Mouse (Mus musculus): ENCODE data around the gene Mecom.

The Mecom gene

DNA sequence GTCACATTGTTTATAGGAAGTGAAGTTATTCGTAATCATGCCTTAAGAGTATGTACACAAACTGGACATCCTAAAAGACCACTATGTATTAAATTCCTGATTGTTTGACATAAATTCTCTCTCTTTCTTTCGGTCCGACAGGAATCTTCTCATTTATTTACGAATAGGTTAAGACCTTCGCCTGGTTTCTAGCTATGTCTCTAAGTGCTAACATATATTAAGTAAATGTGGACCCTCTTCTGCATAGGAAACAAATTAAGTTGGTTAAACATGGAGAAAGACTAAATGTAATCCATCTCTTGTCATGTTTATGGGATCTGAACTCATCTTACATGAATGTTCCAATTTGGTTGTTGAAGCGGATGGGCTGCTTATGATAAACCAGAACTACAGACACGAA is 487.8 kb downstream of the Mecom start:
- CTCF ChIA-PET = no interaction called here
- POLR2A ChIA-PET = no interaction called here

- ChIA-PET POLR2A (no interaction called here), CTCF (no interaction called here)
Measured at GRCm38 (mm10) chr3:30059615-30060014, 488.2 kb downstream of the Mecom start.

GRCm38 (mm10) chr3:30051287-30051686 is 496.5 kb downstream of the Mecom start:
- ChIA-PET POLR2A (interaction anchor here in 1 of 4 experiments (0.6 kb wide), 1 partner anchor 459 kb away, joined by 3 read pairs; no protein-coding TSS in a partner anchor), CTCF (no interaction called here)

- POLR2A ChIA-PET = interaction anchor here in 1 of 4 experiments (0.6 kb wide), 1 partner anchor 459 kb away, joined by 3 read pairs; no protein-coding TSS in a partner anchor
- CTCF ChIA-PET = no interaction called here
Measured at GRCm38 (mm10) chr3:30050795-30051194, 497.0 kb downstream of the Mecom start.

- POLR2A ChIA-PET = interaction anchor here in 1 of 4 experiments (1.2 kb wide), 1 partner anchor 10 kb away, joined by 4 read pairs; no protein-coding TSS in a partner anchor
Measured at GRCm38 (mm10) chr3:30048792-30049191, 499.0 kb downstream of the Mecom start.

GRCm38 (mm10) chr3:30048157-30048556 is 499.7 kb downstream of the Mecom start:
- CTCF ChIA-PET = no interaction called here
- POLR2A ChIA-PET = interaction anchor here in 1 of 4 experiments (1.2 kb wide), 1 partner anchor 11 kb away, joined by 4 read pairs; no protein-coding TSS in a partner anchor

More at GRCm38 (mm10) chr3:30048792-30049191, 499.0 kb downstream of the Mecom start:
- CTCF ChIA-PET = no interaction called here

GRCm38 (mm10) chr3:30043525-30043924 is 504.3 kb downstream of the Mecom start:
- ChIA-PET POLR2A (no interaction called here), CTCF (no interaction called here)

- ChIA-PET CTCF (interaction anchor here in 1 of 4 experiments (0.6 kb wide), 1 partner anchor 64 kb away, joined by 3 read pairs; no protein-coding TSS in a partner anchor), POLR2A (no interaction called here)
Measured at GRCm38 (mm10) chr3:30038545-30038944, 509.3 kb downstream of the Mecom start.

DNA sequence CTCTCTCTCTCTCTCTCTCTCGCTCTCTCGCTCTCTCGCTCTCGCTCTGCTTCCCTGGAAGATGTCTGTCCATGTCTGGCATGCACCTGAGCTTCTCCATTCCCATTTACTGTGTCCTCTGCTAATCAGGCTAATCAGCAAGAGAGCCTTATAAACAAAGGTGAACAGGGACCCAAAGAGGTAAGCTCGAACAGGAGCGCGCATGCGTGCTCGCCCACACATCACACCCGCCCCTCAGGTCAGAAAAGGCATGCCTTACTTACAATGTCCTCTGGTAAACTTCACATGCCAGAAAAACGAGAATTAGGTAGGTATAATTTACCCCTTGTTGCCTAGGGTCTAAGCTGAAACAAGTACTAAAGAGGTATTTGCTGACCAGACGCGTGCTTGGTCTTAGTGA is 527.8 kb downstream of the Mecom start:
- CTCF ChIA-PET = interaction anchor here in 2 of 4 experiments (0.7 kb wide), 2 partner anchors 33 to 388 kb away, joined by 3 to 8 read pairs; no protein-coding TSS in a partner anchor
- POLR2A ChIA-PET = interaction anchor here in 2 of 4 experiments (0.7 kb wide), 2 partner anchors 109 to 1042 kb away, joined by 3 to 4 read pairs; no protein-coding TSS in a partner anchor

- ChIA-PET CTCF (interaction anchor here in 1 of 4 experiments (0.7 kb wide), 1 partner anchor 387 kb away, joined by 8 read pairs; no protein-coding TSS in a partner anchor), POLR2A (interaction anchor here in 1 of 4 experiments (0.7 kb wide), 1 partner anchor 1042 kb away, joined by 4 read pairs; no protein-coding TSS in a partner anchor)
Measured at GRCm38 (mm10) chr3:30019411-30019810, 528.4 kb downstream of the Mecom start.

- POLR2A ChIA-PET = no interaction called here
Measured at GRCm38 (mm10) chr3:30018202-30018601, 529.6 kb downstream of the Mecom start.

GRCm38 (mm10) chr3:30016766-30017165 is 531.0 kb downstream of the Mecom start:
- ChIA-PET POLR2A (interaction anchor here in 1 of 4 experiments (0.6 kb wide), 1 partner anchor 189 kb away, joined by 9 read pairs; no protein-coding TSS in a partner anchor), CTCF (interaction anchor here in 1 of 4 experiments (0.5 kb wide), 1 partner anchor 1122 kb away, joined by 8 read pairs; no protein-coding TSS in a partner anchor)

More at GRCm38 (mm10) chr3:30018202-30018601, 529.6 kb downstream of the Mecom start:
- CTCF ChIA-PET = no interaction called here

DNA sequence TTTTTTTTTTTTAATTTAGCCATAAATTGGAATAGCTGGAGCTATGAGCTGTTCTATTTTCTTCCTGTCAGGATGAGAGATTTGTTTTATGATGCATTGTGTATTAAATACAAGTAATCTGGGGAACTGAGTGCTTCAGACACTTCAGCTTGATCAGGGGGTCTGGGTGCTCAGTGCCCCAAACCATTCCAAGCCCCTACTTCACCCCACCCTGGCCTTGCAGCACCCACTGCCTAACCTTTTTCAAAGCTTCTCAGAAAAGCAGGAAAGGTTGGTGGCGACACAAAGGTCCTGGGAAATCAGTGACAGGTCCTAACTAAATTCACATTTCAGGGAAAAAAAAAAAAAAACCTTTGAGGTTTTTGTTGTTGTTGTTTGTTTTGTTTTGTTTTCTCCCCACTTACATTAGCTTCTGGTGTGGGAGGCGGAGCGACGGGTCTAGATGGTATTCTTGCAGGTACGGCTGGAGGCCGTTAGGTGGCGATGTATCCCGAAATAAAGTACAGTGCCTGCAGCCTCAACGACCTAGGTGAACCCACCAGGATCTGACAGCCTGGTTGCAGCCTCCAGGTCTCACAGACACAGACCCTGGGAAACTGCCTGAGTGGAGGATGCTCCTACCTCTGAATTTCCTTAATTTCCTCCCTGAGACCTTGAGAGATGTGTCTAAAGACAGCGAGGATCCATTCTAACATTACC is 532.7 kb downstream of the Mecom start:
- ChIA-PET POLR2A (interaction anchor here in 3 of 4 experiments (0.6 to 0.7 kb wide), 3 partner anchors 11 to 139 kb away, joined by 3 to 4 read pairs (median 4); no protein-coding TSS in a partner anchor), CTCF (interaction anchor here (0.6 to 1.9 kb wide), 22 partner anchors 9 to 1794 kb away, joined by 3 to 11 read pairs (median 3); no protein-coding TSS in a partner anchor)

- ChIA-PET POLR2A (no interaction called here), CTCF (interaction anchor here in 3 of 4 experiments (0.6 to 2.6 kb wide), 6 partner anchors 252 to 515 kb away, joined by 3 to 9 read pairs (median 4); no protein-coding TSS in a partner anchor)
Measured at GRCm38 (mm10) chr3:30014279-30014678, 533.5 kb downstream of the Mecom start.

GRCm38 (mm10) chr3:30013416-30013815 is 534.4 kb downstream of the Mecom start:
- ChIA-PET POLR2A (interaction anchor here in 3 of 4 experiments (0.6 to 0.8 kb wide), 4 partner anchors 61 to 628 kb away, joined by 3 to 6 read pairs (median 3); no protein-coding TSS in a partner anchor), CTCF (interaction anchor here (0.6 to 2.6 kb wide), 4 partner anchors 376 to 1739 kb away, joined by 3 to 9 read pairs (median 6); no protein-coding TSS in a partner anchor)

- ChIA-PET POLR2A (interaction anchor here in 1 of 4 experiments (0.8 kb wide), 1 partner anchor 142 kb away, joined by 3 read pairs; no protein-coding TSS in a partner anchor), CTCF (interaction anchor here (0.6 to 2.6 kb wide), 5 partner anchors 9 to 507 kb away, joined by 3 to 11 read pairs (median 4); no protein-coding TSS in a partner anchor)
Measured at GRCm38 (mm10) chr3:30012666-30013365, 535.0 kb downstream of the Mecom start.

- CTCF ChIA-PET = interaction anchor here (0.6 to 2.6 kb wide), 5 partner anchors 52 to 919 kb away, joined by 4 to 11 read pairs (median 4); no protein-coding TSS in a partner anchor
- POLR2A ChIA-PET = interaction anchor here in 2 of 4 experiments (0.5 to 0.7 kb wide), 2 partner anchors 177 to 746 kb away, joined by 3 read pairs; no protein-coding TSS in a partner anchor
Measured at GRCm38 (mm10) chr3:30012150-30012549, 535.7 kb downstream of the Mecom start.

GRCm38 (mm10) chr3:30011712-30012111 is 536.1 kb downstream of the Mecom start:
- POLR2A ChIA-PET = interaction anchor here in 2 of 4 experiments (0.5 to 0.7 kb wide), 2 partner anchors 177 to 747 kb away, joined by 3 read pairs; no protein-coding TSS in a partner anchor
- CTCF ChIA-PET = interaction anchor here in 2 of 4 experiments (0.6 to 0.7 kb wide), 2 partner anchors 51 to 920 kb away, joined by 4 read pairs; no protein-coding TSS in a partner anchor

- CTCF ChIA-PET = no interaction called here
- POLR2A ChIA-PET = no interaction called here
Measured at GRCm38 (mm10) chr3:30010889-30011288, 536.9 kb downstream of the Mecom start.

Data from embryonic stem cell, embryonic (primary cell).